Mouse (Mus musculus): ENCODE results near the gene Ifit1bl2.
"Not testable (repeated sequence)": the region's sequence is repeated elsewhere in the genome, so short reads cannot be mapped to it uniquely, and the experiment has no call there.

Ifit1bl2 gene

GRCm38 (mm10) chr19:34640623-34641022 lies at the start of gene Ifit1bl2, which contains the start of gene Ifit1:
Gene Ifit1bl2, minus strand, starts transcription at chr19:34640743.
Gene Ifit1, plus strand, starts transcription at chr19:34640871.
- peak; percentile 30 for DNase-seq

GRCm38 (mm10) chr19:34685530-34685929 lies 45.0 kb upstream of the Ifit1bl2 start:
- no peak for DNase-seq

- peak; percentile 30 for DNase-seq
Observed at GRCm38 (mm10) chr19:34684857-34685256, 44.3 kb upstream of the Ifit1bl2 start.

- DNase-seq: no peak
Observed at GRCm38 (mm10) chr19:34678428-34678827, 37.9 kb upstream of the Ifit1bl2 start.

- DNase-seq: no peak
Observed at GRCm38 (mm10) chr19:34673476-34673875, 32.9 kb upstream of the Ifit1bl2 start.

- peak; percentile 73 for DNase-seq
Observed at GRCm38 (mm10) chr19:34666127-34666526, 25.6 kb upstream of the Ifit1bl2 start.

GRCm38 (mm10) chr19:34662740-34663139 lies 22.2 kb upstream of the Ifit1bl2 start:
- no peak for DNase-seq

GRCm38 (mm10) chr19:34662067-34662507 lies 21.5 kb upstream of the Ifit1bl2 start:
- peak; percentile 39 for DNase-seq

- DNase-seq: no peak
Observed at GRCm38 (mm10) chr19:34656511-34657298, 16.2 kb upstream of the Ifit1bl2 start.

GRCm38 (mm10) chr19:34655227-34655805 lies 14.8 kb upstream of the Ifit1bl2 start:
- DNase-seq: no peak

GRCm38 (mm10) chr19:34650997-34651396 lies 10.5 kb upstream of the Ifit1bl2 start:
- no peak for DNase-seq

- no peak for DNase-seq
Observed at GRCm38 (mm10) chr19:34650276-34650675, 9.7 kb upstream of the Ifit1bl2 start.

GRCm38 (mm10) chr19:34647630-34648029 lies 7.1 kb upstream of the Ifit1bl2 start:
- not testable (repeated sequence) for DNase-seq

GRCm38 (mm10) chr19:34642616-34643015 lies 2.1 kb upstream of the Ifit1bl2 start:
- DNase-seq: no peak

GRCm38 (mm10) chr19:34636933-34637557 lies 3.5 kb downstream of the Ifit1bl2 start:
- peak; percentile 57 for DNase-seq

GRCm38 (mm10) chr19:34633484-34633883 lies 7.1 kb downstream of the Ifit1bl2 start:
- no peak for DNase-seq

GRCm38 (mm10) chr19:34631487-34631886 lies 9.1 kb downstream of the Ifit1bl2 start:
- DNase-seq: no peak

- DNase-seq: no peak
Observed at GRCm38 (mm10) chr19:34627496-34627895, 13.0 kb downstream of the Ifit1bl2 start.

GRCm38 (mm10) chr19:34624663-34625062 lies 15.9 kb downstream of the Ifit1bl2 start:
- DNase-seq: no peak

- DNase-seq: no peak
Observed at GRCm38 (mm10) chr19:34623781-34624180, 16.8 kb downstream of the Ifit1bl2 start.

GRCm38 (mm10) chr19:34620871-34621270 lies 19.7 kb downstream of the Ifit1bl2 start:
- DNase-seq: no peak

- not testable (repeated sequence) for DNase-seq
Observed at GRCm38 (mm10) chr19:34612243-34613001, 28.1 kb downstream of the Ifit1bl2 start.

GRCm38 (mm10) chr19:34610118-34610517 lies 30.4 kb downstream of the Ifit1bl2 start:
- DNase-seq: not testable (repeated sequence)
